Mouse (Mus musculus): ENCODE results near the gene Tmcc2.
A peak's percentile ranks its signal among the peaks of the same experiment; 100 is the strongest.

Gene Tmcc2

GRCm38 (mm10) chr1:132389886-132390585, 1.0 kb downstream of the Tmcc2 start:
- DNase-seq: peak; percentile 78

GRCm38 (mm10) chr1:132388813-132389803, 2.0 kb downstream of the Tmcc2 start:
- DNase-seq: peak; percentile 62

- DNase-seq: peak; percentile 59
Measured at GRCm38 (mm10) chr1:132387943-132388342, 3.1 kb downstream of the Tmcc2 start.

GRCm38 (mm10) chr1:132386266-132386665, 4.8 kb downstream of the Tmcc2 start:
- no peak for DNase-seq

GRCm38 (mm10) chr1:132385711-132386110, 5.4 kb downstream of the Tmcc2 start:
- DNase-seq: no peak

- DNase-seq: no peak
Measured at GRCm38 (mm10) chr1:132385266-132385665, 5.8 kb downstream of the Tmcc2 start.

- DNase-seq: peak; percentile 62
Measured at GRCm38 (mm10) chr1:132384001-132384554, 7.0 kb downstream of the Tmcc2 start.

- DNase-seq: peak; percentile 14
Measured at GRCm38 (mm10) chr1:132381929-132382328, 9.2 kb downstream of the Tmcc2 start.

GRCm38 (mm10) chr1:132380550-132381100, 10.5 kb downstream of the Tmcc2 start:
- no peak for DNase-seq

- no peak for DNase-seq
Measured at GRCm38 (mm10) chr1:132377811-132378210, 13.3 kb downstream of the Tmcc2 start.

GRCm38 (mm10) chr1:132377055-132377365, 14.1 kb downstream of the Tmcc2 start:
- peak; percentile 57 for DNase-seq

- no peak for DNase-seq
Measured at GRCm38 (mm10) chr1:132376211-132377054, 14.6 kb downstream of the Tmcc2 start.

- DNase-seq: no peak
Measured at GRCm38 (mm10) chr1:132375256-132375655, 15.8 kb downstream of the Tmcc2 start.

GRCm38 (mm10) chr1:132374873-132375244, 16.2 kb downstream of the Tmcc2 start:
- no peak for DNase-seq

- DNase-seq: peak; percentile 88
Measured at GRCm38 (mm10) chr1:132374140-132374872, 16.8 kb downstream of the Tmcc2 start.

- DNase-seq: no peak
Measured at GRCm38 (mm10) chr1:132372896-132373534, 18.1 kb downstream of the Tmcc2 start.

- no peak for DNase-seq
Measured at GRCm38 (mm10) chr1:132372354-132372753, 18.7 kb downstream of the Tmcc2 start.

- DNase-seq: no peak
Measured at GRCm38 (mm10) chr1:132371298-132372081, 19.6 kb downstream of the Tmcc2 start.

- DNase-seq: peak; percentile 82
Measured at GRCm38 (mm10) chr1:132370681-132371173, 20.4 kb downstream of the Tmcc2 start.

All from lung, postnatal 10 days (tissue).